Mouse (Mus musculus) testis, adult 2 months (tissue): ENCODE data around the gene Adssl1.

Experiments
- CTCF ChIP-seq: fragments of 200-500 bp; IDR thresholded peaks from 2 replicates; pipeline ENCODE4 v1.5.1; 2012; ENCODE audit warnings: low read depth, mild to moderate bottlenecking, inconsistent platforms, low read length, moderate library complexity; ENCODE audit not compliant: control insufficient read depth, insufficient read depth, insufficient replicate concordance
- POLR2A ChIP-seq: fragments of 200-500 bp; IDR thresholded peaks from 2 replicates; pipeline ENCODE4 v1.6.1; 2012; ENCODE audit warnings: low read depth, mild to moderate bottlenecking, inconsistent platforms, low read length, moderate library complexity; ENCODE audit not compliant: control insufficient read depth

DNA sequence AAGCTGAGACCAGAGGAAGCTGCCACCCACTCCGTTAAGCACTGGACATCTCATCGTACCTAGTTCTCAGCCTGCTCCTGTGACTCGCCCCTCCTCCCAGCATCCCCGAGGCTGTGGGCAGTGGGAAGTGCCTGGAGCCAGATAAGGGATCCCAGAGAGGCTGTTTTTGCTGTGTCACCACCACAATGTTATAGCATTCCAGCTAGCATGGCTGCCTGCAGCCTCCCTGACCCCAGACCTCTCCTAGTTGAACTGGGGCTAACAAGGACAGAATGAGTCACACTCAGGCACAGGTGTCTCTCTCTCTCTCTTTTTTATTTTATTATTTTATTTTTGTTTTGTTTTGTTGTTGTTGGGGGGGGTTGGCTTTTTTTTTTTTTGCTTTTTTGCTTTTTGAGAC is 20.6 kb upstream of the Adssl1 start:
- TF ChIP-seq CTCF (no peak), POLR2A (no peak)
